Comparison of ENCODE assay signal across 19 mouse cellular contexts in the genomic region with DNA sequence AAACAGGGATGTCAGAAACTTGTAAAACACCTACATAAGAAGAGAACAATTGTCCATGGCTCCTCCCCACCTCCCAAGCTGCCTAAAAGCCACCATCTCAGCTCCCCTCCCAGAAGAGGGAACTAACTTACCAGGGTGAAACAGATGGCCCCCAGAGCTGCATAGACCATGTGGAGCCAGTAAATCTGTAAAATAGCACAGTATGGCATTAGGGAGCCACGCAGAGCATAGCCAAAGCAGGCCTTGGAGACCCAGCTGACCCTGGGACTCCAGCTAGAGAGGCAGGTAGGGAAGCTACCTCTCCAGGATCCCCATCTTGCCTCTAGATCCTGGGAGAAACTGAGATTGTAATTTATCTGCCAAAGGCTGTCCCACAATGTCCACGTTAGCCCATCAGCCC. TPM values are rescaled to one million over a fixed set of nuclear protein-coding genes. Genes with fewer than 3 reads are reported as not detected.
DNase-seq lines count a peak whose midpoint lies in the region; ATAC-seq lines count a peak whose summit lies in the region.
"Had no signal": no experiment of that assay in that cellular context is flagged by ENCODE, and none has a peak within 500 bp of the region (broad histone marks: within the 10 kb centered on the region; RNA-seq: fewer than 3 reads in every experiment).

No protein-coding gene starts in this region.

- no peaks in the 10 kb centered on the region for H3K9me3 ChIP-seq in heart, embryonic 14.5 days (ENCODE audit: control insufficient read depth, low read length)
- H3K9me3 ChIP-seq in lung, embryonic 15.5 days = no peaks in the 10 kb centered on the region
- no peaks in the 10 kb centered on the region for H3K9me3 ChIP-seq in stomach, embryonic 14.5 days (ENCODE audit: control insufficient read depth, low read depth, low read length)
- H3K9me3 ChIP-seq: embryonic facial prominence, embryonic 13.5 days; forebrain, embryonic 10.5 days; midbrain, embryonic 15.5 days; neural tube, embryonic 12.5 days had no signal

- peaks cover 49 to 66% of the 10 kb centered on the region in 2 experiments for H3K4me1 ChIP-seq in heart, embryonic 14.5 days (ENCODE audit: control insufficient read depth in 2 of 2, insufficient read depth in 2 of 2, low read length in 2 of 2)
- H3K4me1 ChIP-seq in lung, embryonic 15.5 days = peaks cover 51% of the 10 kb centered on the region
- peaks cover 29% of the 10 kb centered on the region for H3K4me1 ChIP-seq in stomach, embryonic 14.5 days (ENCODE audit: control insufficient read depth, insufficient read depth, low read length)

- no peak overlapping the region for H3K4me3 ChIP-seq in heart, embryonic 14.5 days (ENCODE audit: control insufficient read depth in 1 of 2, insufficient read depth in 1 of 2, low read depth in 1 of 2, low read length in 2 of 2)
- H3K4me3 ChIP-seq in lung, embryonic 15.5 days = no peak overlapping the region
- H3K4me3 ChIP-seq in stomach, embryonic 14.5 days (ENCODE audit: low read depth, low read length) = no peak overlapping the region
- H3K4me3 ChIP-seq: embryonic facial prominence, embryonic 13.5 days; forebrain, embryonic 10.5 days; midbrain, embryonic 15.5 days; neural tube, embryonic 12.5 days had no signal

- H3K4me2 ChIP-seq in heart, embryonic 14.5 days (ENCODE audit: low read length) = no peak overlapping the region
- no peak overlapping the region for H3K4me2 ChIP-seq in lung, embryonic 15.5 days
- H3K4me2 ChIP-seq in stomach, embryonic 14.5 days (replicated peaks; ENCODE audit: low read depth, low read length) = no peak overlapping the region
- H3K4me2 ChIP-seq: embryonic facial prominence, embryonic 13.5 days; midbrain, embryonic 15.5 days; neural tube, embryonic 12.5 days had no signal

- H3K9ac ChIP-seq in heart, embryonic 14.5 days (ENCODE audit: low read length) = peak overlapping the region; percentile 22; the same call in 1 of the 2 replicates
- H3K9ac ChIP-seq in lung, embryonic 15.5 days = no peak overlapping the region
- no peak overlapping the region for H3K9ac ChIP-seq in stomach, embryonic 14.5 days (replicated peaks; ENCODE audit: low read depth, low read length)
- H3K9ac ChIP-seq: embryonic facial prominence, embryonic 13.5 days; midbrain, embryonic 15.5 days; neural tube, embryonic 12.5 days had no signal

- H3K27me3 ChIP-seq in heart, embryonic 14.5 days (ENCODE audit: control insufficient read depth, insufficient read depth, low read length) = no peaks in the 10 kb centered on the region
- no peaks in the 10 kb centered on the region for H3K27me3 ChIP-seq in lung, embryonic 15.5 days
- no peaks in the 10 kb centered on the region for H3K27me3 ChIP-seq in stomach, embryonic 14.5 days (ENCODE audit: control insufficient read depth, insufficient read depth, low read length)
- H3K27me3 ChIP-seq: embryonic facial prominence, embryonic 13.5 days; midbrain, embryonic 15.5 days; neural tube, embryonic 12.5 days had no signal

- ATAC-seq in heart, embryonic 14.5 days (ENCODE audit: insufficient number of reproducible peaks, insufficient read depth, low FRiP score, low read depth) = no peak
- ATAC-seq in lung, embryonic 15.5 days (ENCODE audit: borderline replicate concordance, extremely low read depth, low FRiP score, low TSS enrichment) = no peak
- no peak for ATAC-seq in stomach, embryonic 14.5 days (ENCODE audit: insufficient number of reproducible peaks, insufficient read depth, low FRiP score, low read depth)
- ATAC-seq: midbrain, embryonic 15.5 days had no signal

- peaks cover 67% of the 10 kb centered on the region for H3K36me3 ChIP-seq in heart, embryonic 14.5 days (ENCODE audit: control insufficient read depth, insufficient read depth, low read length)
- H3K36me3 ChIP-seq in lung, embryonic 15.5 days = peaks cover 47% of the 10 kb centered on the region
- peaks cover 52% of the 10 kb centered on the region for H3K36me3 ChIP-seq in stomach, embryonic 14.5 days (ENCODE audit: control insufficient read depth, insufficient read depth, low read length)

- peak overlapping the region; percentile 81 to 87 for H3K27ac ChIP-seq in heart, embryonic 14.5 days (replicated peaks in 1 of 2; ENCODE audit: control insufficient read depth in 1 of 2, insufficient read depth in 1 of 2, low read depth in 2 of 2, low read length in 2 of 2)
- 0 out of 2 replicates have a peak overlapping the region, but pooled peaks have one; percentile 12 for H3K27ac ChIP-seq in lung, embryonic 15.5 days
- 0 out of 2 replicates have a peak overlapping the region, but pooled peaks have one; percentile 27 for H3K27ac ChIP-seq in stomach, embryonic 14.5 days (ENCODE audit: low read length)
- H3K27ac ChIP-seq: embryonic facial prominence, embryonic 13.5 days; forebrain, embryonic 10.5 days; midbrain, embryonic 15.5 days; neural tube, embryonic 12.5 days had no signal

- DNase-seq in cerebellum, adult 9-11 months = peak; percentile 26
- no peak for DNase-seq in cerebellum, postnatal 36 days
- DNase-seq in heart, postnatal 36 days = no peak
- no peak for DNase-seq in lung, postnatal 10 days
- DNase-seq in thymus, postnatal 14 days = no peak
- DNase-seq: adrenal gland, postnatal 25 days; right cerebral cortex, postnatal 25 days had no signal

- 57% methylated on average over 2 of the region's 2 CpGs for WGBS in heart, embryonic 14.5 days
- WGBS in lung, embryonic 15.5 days = 72% methylated on average over 2 of the region's 2 CpGs
- WGBS in stomach, embryonic 14.5 days = 87% methylated on average over 2 of the region's 2 CpGs

- intact Hi-C loops in heart, postnatal 36 days (cut with DNase I) = loop anchor here (2.0 kb wide), 1 partner anchor 23 kb away; no protein-coding TSS in a partner anchor

RNA-seq across cellular contexts. Expression of a gene that starts 5.0 kb away (rescaled TPM):
- polyA plus RNA-seq in heart, embryonic 14.5 days (2014; fragmentation: Nextera tagmentation; extraction: Ambion mirVana) = 320 and 338 TPM in 2 replicates
- 100 to 1,000 TPM; 145 to 159 TPM for total RNA-seq in heart, postnatal 36 days (2021)
- 103 and 106 TPM in 2 replicates for polyA plus RNA-seq in lung, embryonic 15.5 days (2015; fragmentation: Nextera tagmentation; extraction: Ambion mirVana)
- polyA plus RNA-seq in stomach, embryonic 14.5 days (2014; fragmentation: Nextera tagmentation; extraction: Ambion mirVana) = 122 and 132 TPM in 2 replicates

RNA-seq across cellular contexts. Expression of a gene that starts 5.2 kb away (rescaled TPM):
- 180 and 187 TPM in 2 replicates for polyA plus RNA-seq in heart, embryonic 14.5 days (2014; fragmentation: Nextera tagmentation; extraction: Ambion mirVana)
- total RNA-seq in heart, postnatal 36 days (2021) = 100 to 1,000 TPM; 102 to 104 TPM
- polyA plus RNA-seq in lung, embryonic 15.5 days (2015; fragmentation: Nextera tagmentation; extraction: Ambion mirVana) = 248 and 261 TPM in 2 replicates
- 240 and 261 TPM in 2 replicates for polyA plus RNA-seq in stomach, embryonic 14.5 days (2014; fragmentation: Nextera tagmentation; extraction: Ambion mirVana)

RNA-seq across cellular contexts. Expression of a gene that starts 11.4 kb away (rescaled TPM):
- polyA plus RNA-seq in heart, embryonic 14.5 days (2014; fragmentation: Nextera tagmentation; extraction: Ambion mirVana) = 0.57 and 0.69 TPM in 2 replicates
- not detected for total RNA-seq in heart, postnatal 36 days (2021)
- polyA plus RNA-seq in lung, embryonic 15.5 days (2015; fragmentation: Nextera tagmentation; extraction: Ambion mirVana) = 0.19 TPM in 1 of 2 replicates, not detected in the other
- 3.5 and 4.1 TPM in 2 replicates for polyA plus RNA-seq in stomach, embryonic 14.5 days (2014; fragmentation: Nextera tagmentation; extraction: Ambion mirVana)
- total RNA-seq: adrenal gland, postnatal 25 days; common myeloid progenitor, adult 5-6 weeks; granulocyte monocyte progenitor cell, adult 5-6 weeks; layer of hippocampus, adult 8-10 months; left cerebral cortex, postnatal 10 days; megakaryocyte, adult 5-6 weeks had no signal
- polyA plus RNA-seq: neural tube, embryonic 12.5 days had no signal

RNA-seq across cellular contexts. Expression of a gene that starts 15.7 kb away (rescaled TPM):
- 39.1 and 40.5 TPM in 2 replicates for polyA plus RNA-seq in heart, embryonic 14.5 days (2014; fragmentation: Nextera tagmentation; extraction: Ambion mirVana)
- total RNA-seq in heart, postnatal 36 days (2021) = 10 to 100 TPM; 45.8 to 50.5 TPM
- polyA plus RNA-seq in lung, embryonic 15.5 days (2015; fragmentation: Nextera tagmentation; extraction: Ambion mirVana) = 38.0 and 44.4 TPM in 2 replicates
- polyA plus RNA-seq in stomach, embryonic 14.5 days (2014; fragmentation: Nextera tagmentation; extraction: Ambion mirVana) = 50.1 and 53.9 TPM in 2 replicates

RNA-seq across cellular contexts. Expression of a gene that starts 53.9 kb away (rescaled TPM):
- 351 and 359 TPM in 2 replicates for polyA plus RNA-seq in heart, embryonic 14.5 days (2014; fragmentation: Nextera tagmentation; extraction: Ambion mirVana)
- 100 to 1,000 TPM; 135 to 140 TPM for total RNA-seq in heart, postnatal 36 days (2021)
- polyA plus RNA-seq in lung, embryonic 15.5 days (2015; fragmentation: Nextera tagmentation; extraction: Ambion mirVana) = 429 and 448 TPM in 2 replicates
- 406 and 429 TPM in 2 replicates for polyA plus RNA-seq in stomach, embryonic 14.5 days (2014; fragmentation: Nextera tagmentation; extraction: Ambion mirVana)

Comparison
In these comparisons a context has a peak if more than half of its experiments do, and no peak if none do; other contexts are left out.
1. H3K27ac ChIP-seq: peak in every context shown above with its lines; median percentile 84 in heart, embryonic 14.5 days; 27 in stomach, embryonic 14.5 days; 12 in lung, embryonic 15.5 days.